Mouse (Mus musculus) stomach, embryonic 14.5 days (tissue): ENCODE results near the gene Ankrd13b. TPM values are rescaled to one million over a fixed set of nuclear protein-coding genes. Genes with fewer than 3 reads are reported as not detected.

Experiments used
- ATAC-seq: fragments of 200-750 bp; cut with Nextera tagmentation; 2 replicates; pipeline ENCODE4 v1.8.0; 2017; ENCODE audit warnings: low read depth, moderate TSS enrichment; ENCODE audit not compliant: insufficient number of reproducible peaks, insufficient read depth, low FRiP score
- H3K27ac ChIP-seq: fragments of 300-500 bp; sonication (generic); 2 replicates; pipeline ENCODE4 v1.5.1; 2014; ENCODE audit warnings: mild to moderate bottlenecking, low read length, moderate library complexity, mixed read lengths
- H3K27me3 ChIP-seq: fragments of 300-500 bp; sonication (generic); 2 replicates; pipeline ENCODE4 v1.6.1; 2014; ENCODE audit warnings: low read length, control low read depth, mixed read lengths; ENCODE audit not compliant: control insufficient read depth, insufficient read depth
- H3K36me3 ChIP-seq: fragments of 300-500 bp; sonication (generic); 2 replicates; pipeline ENCODE4 v1.6.1; 2014; ENCODE audit warnings: mild to moderate bottlenecking, control low read depth, low read length, moderate library complexity, mixed read lengths; ENCODE audit not compliant: control insufficient read depth, insufficient read depth
- H3K4me1 ChIP-seq: fragments of 300-500 bp; sonication (generic); 2 replicates; pipeline ENCODE4 v1.6.1; 2014; ENCODE audit warnings: low read length, control low read depth, mixed read lengths; ENCODE audit not compliant: control insufficient read depth, insufficient read depth
- H3K4me2 ChIP-seq: fragments of 300-500 bp; sonication (generic); replicated peaks from 2 replicates; pipeline ENCODE4 v1.6.1; 2014; ENCODE audit warnings: low read depth, low read length, control low read depth
- H3K4me3 ChIP-seq: fragments of 300-500 bp; sonication (generic); 2 replicates; pipeline ENCODE4 v1.5.1; 2014; ENCODE audit warnings: low read depth, low read length, control low read depth
- H3K9ac ChIP-seq: fragments of 300-500 bp; sonication (generic); replicated peaks from 2 replicates; pipeline ENCODE4 v1.6.1; 2014; ENCODE audit warnings: low read depth, mild to moderate bottlenecking, control low read depth, low read length, moderate library complexity, mixed read lengths
- H3K9me3 ChIP-seq: fragments of 300-500 bp; sonication (generic); 2 replicates; pipeline ENCODE4 v1.6.1; 2016; ENCODE audit warnings: low read depth, low read length, control low read depth; ENCODE audit not compliant: control insufficient read depth
- WGBS: fragments of 180-500 bp; shearing (Covaris S2); extraction: QIAGEN DNeasy Blood & Tissue Kit; methylation state at CpG from one replicate; pipeline ENCODE4 v1.1.7; 2014; 5-methylcytosine and 5-hydroxymethylcytosine counted together
- polyA plus RNA-seq: library from polyadenylated mRNA; unstranded; fragments of >200 nt; fragmentation: Nextera tagmentation; extraction: Ambion mirVana; gene quantifications from 2 replicates; pipeline ENCODE4 v1.2.1, GENCODE M21; 2014

The Ankrd13b gene
- polyA plus RNA-seq, 1 experiment from 2014 or later: 7.1 TPM

DNA sequence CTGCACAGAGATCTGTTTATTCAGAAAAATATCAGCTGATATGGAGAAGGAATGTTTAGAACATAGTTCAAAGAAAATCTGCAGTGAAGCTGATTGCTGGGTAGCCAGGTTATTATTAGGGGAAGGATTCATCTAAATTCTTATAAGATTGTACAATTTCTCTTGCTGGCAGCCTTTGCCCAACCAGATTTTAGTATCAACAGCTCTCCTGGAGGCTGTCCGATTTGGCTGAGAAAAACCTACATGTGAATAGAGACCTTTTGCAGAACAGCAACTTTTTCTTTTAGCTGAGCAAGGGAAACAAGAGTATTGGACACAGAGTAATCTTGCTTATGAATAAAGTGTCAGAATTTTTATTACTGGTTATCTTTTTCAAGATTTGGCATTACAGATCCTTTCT, 61.0 kb downstream of the Ankrd13b start:
- Histone ChIP-seq H3K9me3 (no peaks in the 10 kb centered on the region), H3K4me2 (no peak overlapping the region), H3K9ac (no peak overlapping the region), H3K4me3 (no peak overlapping the region), H3K36me3 (peaks cover 6% of the 10 kb centered on the region; the same call in 1 of the 2 replicates), H3K4me1 (no peaks in the 10 kb centered on the region), H3K27me3 (no peaks in the 10 kb centered on the region), H3K27ac (no peak overlapping the region)
- 76% methylated on average over 1 of the region's 1 CpGs for WGBS
- no peak for ATAC-seq

DNA sequence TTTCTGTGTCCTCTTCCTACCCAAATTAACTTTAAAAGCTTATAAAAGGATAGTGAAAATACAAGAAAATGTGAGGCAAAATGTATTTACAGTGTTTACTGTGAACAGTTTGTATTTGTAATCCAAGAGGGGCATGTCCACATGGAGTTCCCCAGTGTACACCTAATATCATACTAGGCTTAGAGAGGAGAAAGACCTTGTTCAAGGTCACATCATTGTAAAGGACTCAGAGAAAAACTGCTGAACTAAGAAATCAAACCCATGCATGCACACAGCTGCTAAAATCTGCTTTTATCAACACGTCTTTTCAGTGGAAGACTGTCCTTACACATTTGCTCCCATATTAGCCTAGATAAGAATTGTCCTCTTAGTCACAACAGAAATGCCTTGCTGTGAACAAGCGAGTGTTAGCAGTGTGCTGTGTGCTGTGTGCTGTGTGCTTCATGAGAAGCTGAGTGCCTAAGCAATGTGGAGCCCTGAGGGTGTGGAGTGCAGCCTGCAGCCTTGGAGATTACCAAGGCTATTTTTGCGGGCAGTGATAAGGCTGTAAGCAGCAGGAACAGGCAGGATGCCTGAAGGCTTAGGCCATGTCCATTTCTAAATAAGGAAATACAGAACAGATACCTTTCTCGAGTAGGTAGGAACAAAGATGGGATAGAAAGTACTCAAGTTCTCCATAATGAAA, 66.2 kb downstream of the Ankrd13b start:
- no peaks in the 10 kb centered on the region for H3K4me1 ChIP-seq
- 81% methylated on average over 4 of the region's 4 CpGs for whole genome bisulfite sequencing
- no peak overlapping the region for H3K9ac ChIP-seq
- H3K36me3 ChIP-seq: peaks cover 6% of the 10 kb centered on the region; the same call in 1 of the 2 replicates
- no peak overlapping the region for H3K4me3 ChIP-seq
- H3K27me3 ChIP-seq: no peaks in the 10 kb centered on the region
- H3K9me3 ChIP-seq: no peaks in the 10 kb centered on the region
- H3K27ac ChIP-seq: no peak overlapping the region
- no peak overlapping the region for H3K4me2 ChIP-seq
- ATAC-seq: peak; percentile 74; the same call in 1 of the 2 replicates

Other genes with a start within 250 kb of the Ankrd13b start
- gene Coro6, start 27.3 kb downstream of the Ankrd13b start, polyA plus RNA-seq: 0.09 and 0.43 TPM in 2 replicates
- gene Git1, start 3.9 kb upstream of the Ankrd13b start, polyA plus RNA-seq: 15.1 and 18.1 TPM in 2 replicates
- 1.8 and 1.9 TPM in 2 replicates for gene Abhd15, start 25.4 kb upstream of the Ankrd13b start, polyA plus RNA-seq
- gene Trp53i13, start 26.3 kb upstream of the Ankrd13b start, polyA plus RNA-seq: 32.8 and 38.7 TPM in 2 replicates
- not detected in 2 replicates for gene Gm10392, start 29.5 kb upstream of the Ankrd13b start, polyA plus RNA-seq
- 23.2 and 24.1 TPM in 2 replicates for gene Taok1, start 118.1 kb upstream of the Ankrd13b start, polyA plus RNA-seq
- 9.9 and 10.3 TPM in 2 replicates for gene Nufip2, start 196.5 kb upstream of the Ankrd13b start, polyA plus RNA-seq
- not detected in 2 replicates for gene Cryba1, start 235.6 kb upstream of the Ankrd13b start, polyA plus RNA-seq